Mouse (Mus musculus): Measurements from ENCODE around the gene Sdc4.

The Sdc4 gene

DNA sequence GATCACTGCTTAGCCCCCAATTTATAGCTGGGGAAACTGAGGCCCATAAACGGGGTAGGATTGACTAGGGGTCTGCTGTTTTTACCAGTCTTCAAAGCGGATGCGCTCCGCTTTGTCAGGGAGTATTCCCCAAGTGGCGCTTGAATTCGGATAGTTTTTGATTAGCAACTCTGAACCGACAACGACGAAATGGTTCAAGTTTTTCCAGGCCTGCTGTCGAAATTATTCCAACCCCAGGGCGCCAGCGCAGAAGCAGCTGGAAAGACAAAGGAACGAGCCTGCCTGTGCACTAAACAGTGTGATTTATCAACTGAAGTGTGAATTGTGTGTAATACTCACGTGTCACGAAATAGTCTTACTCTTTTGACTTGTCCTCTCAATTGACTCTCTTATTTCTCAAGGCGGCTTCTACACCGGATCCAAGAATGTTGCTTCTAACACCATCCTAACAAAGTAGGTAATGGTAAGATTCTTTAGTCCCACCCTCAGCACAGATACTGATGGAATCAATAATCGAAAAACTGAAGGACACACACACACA, at the start of gene Sdc4:
TSS of gene Sdc4 (minus strand) at position 428 of the 541 bp plus-strand sequence.
- in situ Hi-C loops (cut with MboI, MseI), result no loop called here

- in situ Hi-C loops (cut with MboI, MseI), result no loop called here
These were observed 44.1 kb upstream of the Sdc4 start for GRCm38 (mm10) chr2:164487812-164488211.

DNA sequence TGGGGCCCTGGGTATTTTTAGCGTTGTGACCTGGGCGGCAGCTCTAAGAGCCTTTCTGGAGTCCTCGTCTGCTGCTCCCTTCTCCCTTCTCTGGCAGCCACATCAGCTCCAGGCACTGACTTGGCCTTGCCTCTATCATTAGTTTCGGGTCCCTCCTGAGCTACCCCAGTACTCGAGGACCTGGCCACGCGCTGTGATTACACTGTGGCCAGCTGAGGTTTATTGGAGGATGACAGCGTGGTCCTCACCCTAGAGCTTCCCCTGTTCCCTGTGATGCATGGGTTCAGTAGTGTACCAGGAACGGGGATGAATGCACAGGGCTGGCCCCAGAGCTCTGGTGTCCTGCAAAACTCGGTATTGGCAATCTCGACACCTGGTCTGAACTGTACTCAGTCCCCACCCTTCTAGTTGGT, 43.4 kb upstream of the Sdc4 start:
- in situ Hi-C loops (cut with MboI, MseI), result no loop called here

- in situ Hi-C loops (cut with MboI, MseI), result no loop called here
These were observed 42.8 kb upstream of the Sdc4 start for GRCm38 (mm10) chr2:164486258-164487114.

DNA sequence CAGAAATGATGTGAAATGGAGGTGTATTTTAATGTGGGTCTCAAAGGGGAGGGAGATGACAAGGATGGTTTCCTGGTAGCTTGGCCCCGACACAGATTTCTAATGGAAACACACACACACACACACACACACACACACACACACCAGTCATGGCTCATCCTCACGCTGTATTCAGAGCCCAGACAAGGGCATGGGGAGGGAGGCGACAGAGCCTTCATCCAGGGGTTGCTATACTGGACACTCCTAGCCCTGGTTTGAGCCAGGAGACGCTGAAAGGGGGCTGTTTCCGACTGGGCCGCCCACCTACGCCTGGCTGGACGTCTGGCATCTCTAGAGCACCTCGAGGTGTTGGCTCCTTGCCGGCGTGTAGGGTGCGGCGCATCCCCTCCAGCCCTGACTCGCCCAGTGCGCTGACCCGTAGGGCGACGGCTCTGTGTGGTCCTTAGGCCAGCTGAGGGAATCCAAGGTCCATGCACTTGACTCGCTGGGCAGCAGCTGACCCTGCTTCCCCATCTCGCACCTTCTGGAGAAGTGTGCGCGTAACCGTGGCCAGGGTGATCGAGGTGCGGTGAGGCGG, 42.1 kb upstream of the Sdc4 start, which contains the start of gene Dbndd2:
TSS of gene Dbndd2 (plus strand) at position 426 of the 577 bp plus-strand sequence.
- in situ Hi-C loops (cut with MboI, MseI), result no loop called here

GRCm38 (mm10) chr2:164473624-164474023, 29.9 kb upstream of the Sdc4 start, which contains the start of gene Trp53tg5:
Gene Trp53tg5, minus strand, starts transcription at chr2:164473724.
- in situ Hi-C loops (cut with MboI, MseI), result no loop called here

- in situ Hi-C loops (cut with MboI, MseI), result no loop called here
These were observed 26.6 kb upstream of the Sdc4 start for GRCm38 (mm10) chr2:164470254-164470653.

DNA sequence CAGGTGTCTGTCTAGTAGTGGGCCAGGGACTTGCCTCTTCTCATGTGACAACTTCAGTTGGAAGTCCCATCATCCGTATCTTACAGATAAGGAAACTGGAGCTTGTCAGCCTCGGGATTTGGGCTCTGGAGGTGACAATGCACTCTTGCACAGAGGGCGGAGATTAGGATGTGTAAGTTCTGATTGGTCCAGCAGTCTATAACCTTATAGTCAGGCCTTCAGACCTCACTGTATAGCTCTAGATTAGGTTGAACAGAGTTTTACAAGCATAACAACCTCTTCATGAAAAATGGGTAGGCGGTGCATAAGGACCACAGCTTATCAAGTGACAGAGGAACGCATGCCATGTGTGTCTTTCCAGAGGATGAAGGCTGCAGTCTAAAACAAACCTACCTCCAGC, 23.1 kb upstream of the Sdc4 start:
- in situ Hi-C loops (cut with MboI, MseI), result no loop called here

DNA sequence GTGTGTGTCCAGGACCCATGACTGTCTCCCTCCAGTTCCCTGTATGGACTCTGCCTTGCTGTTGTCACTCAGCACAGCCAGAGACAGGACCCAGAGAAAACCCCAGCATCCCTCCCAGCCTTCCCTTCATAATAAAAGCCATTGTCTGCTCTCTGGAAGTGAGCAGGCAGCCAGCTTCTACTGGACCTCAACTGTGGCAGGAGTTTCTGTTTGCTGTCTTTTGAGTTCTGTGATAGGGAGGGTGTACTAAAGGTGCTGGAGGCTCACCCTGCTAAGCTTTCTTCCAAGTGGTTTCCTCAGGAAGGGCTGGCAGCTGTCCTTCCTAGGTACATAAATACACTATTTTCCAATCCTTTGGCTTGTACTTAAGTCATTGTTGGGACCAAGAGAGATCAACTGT, 21.5 kb upstream of the Sdc4 start:
- in situ Hi-C loops (cut with MboI, MseI), result no loop called here

DNA sequence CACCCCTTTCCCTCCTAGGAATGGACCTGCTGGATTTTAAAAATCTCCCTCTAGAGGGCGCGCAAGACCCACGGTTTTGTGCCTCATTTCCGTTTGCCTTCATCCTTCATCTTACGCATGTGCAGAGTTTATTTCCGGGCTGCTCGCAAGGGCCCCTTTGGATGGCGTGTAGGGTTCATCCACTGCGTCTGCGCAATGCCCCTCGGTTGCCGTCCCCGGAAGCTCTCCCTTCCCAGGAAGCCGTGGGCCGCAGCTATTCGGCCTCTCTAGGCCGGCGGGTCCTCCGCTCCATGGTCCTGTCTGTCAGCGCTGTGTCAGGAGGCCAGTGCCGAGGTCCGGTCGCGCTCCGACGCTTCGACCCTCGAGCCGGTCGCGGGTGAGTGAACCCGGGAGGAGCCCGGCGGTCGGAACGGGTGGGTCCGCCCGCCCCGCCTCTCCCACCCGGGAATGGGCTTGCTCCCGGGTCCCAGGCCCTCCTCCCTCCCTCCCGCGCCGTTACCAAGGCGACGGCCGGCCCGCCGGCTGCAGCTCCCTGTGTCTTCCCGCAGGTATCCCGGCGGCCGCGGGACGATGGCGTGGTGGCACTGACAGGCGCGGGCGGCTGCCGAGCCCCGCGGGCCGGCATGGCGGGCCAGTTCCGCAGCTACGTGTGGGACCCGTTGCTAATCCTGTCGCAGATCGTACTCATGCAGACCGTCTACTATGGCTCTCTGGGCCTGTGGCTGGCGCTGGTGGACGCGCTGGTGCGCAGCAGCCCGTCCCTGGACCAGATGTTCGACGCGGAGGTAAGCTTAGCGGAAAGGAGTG, 17.3 kb upstream of the Sdc4 start, which contains the start of gene Gm20458:
TSS of gene Gm20458 (plus strand) at position 223 of the 807 bp plus-strand sequence.
- in situ Hi-C loops (cut with MboI, MseI), result no loop called here

- in situ Hi-C loops (cut with MboI, MseI), result loop anchor here (5.0 kb wide), 1 partner anchor 74 kb away; no protein-coding TSS in a partner anchor
These were observed 14.8 kb upstream of the Sdc4 start for GRCm38 (mm10) chr2:164458535-164458934.

GRCm38 (mm10) chr2:164457942-164458341, 14.3 kb upstream of the Sdc4 start:
- in situ Hi-C loops (cut with MboI, MseI), result loop anchor here (5.0 kb wide), 1 partner anchor 74 kb away; no protein-coding TSS in a partner anchor

GRCm38 (mm10) chr2:164456864-164457300, 13.2 kb upstream of the Sdc4 start, which contains the start of gene Sys1:
Gene Sys1, plus strand, starts transcription at chr2:164456964.
- in situ Hi-C loops (cut with MboI, MseI), result loop anchor here (5.0 kb wide), 1 partner anchor 75 kb away; no protein-coding TSS in a partner anchor

DNA sequence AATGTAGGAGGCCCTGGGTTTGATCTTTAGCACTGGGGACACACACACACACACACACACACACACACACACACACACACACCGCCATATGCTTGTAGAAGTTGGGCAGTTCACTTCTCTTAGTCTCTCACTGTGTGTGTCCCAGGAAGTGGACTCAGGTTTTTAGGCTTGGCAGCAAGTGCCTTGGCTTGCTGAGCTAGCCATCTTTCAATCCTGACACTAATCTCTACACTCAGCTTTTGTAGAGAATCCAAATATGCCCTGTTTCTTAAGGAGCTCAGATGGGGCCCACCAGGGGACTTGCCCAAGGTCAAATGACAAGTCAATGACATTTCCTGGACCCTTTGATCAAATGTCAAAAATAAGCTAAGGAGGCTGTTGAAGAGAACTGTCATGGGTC, 12.7 kb upstream of the Sdc4 start:
- in situ Hi-C loops (cut with MboI, MseI), result loop anchor here (5.0 kb wide), 1 partner anchor 76 kb away; no protein-coding TSS in a partner anchor

DNA sequence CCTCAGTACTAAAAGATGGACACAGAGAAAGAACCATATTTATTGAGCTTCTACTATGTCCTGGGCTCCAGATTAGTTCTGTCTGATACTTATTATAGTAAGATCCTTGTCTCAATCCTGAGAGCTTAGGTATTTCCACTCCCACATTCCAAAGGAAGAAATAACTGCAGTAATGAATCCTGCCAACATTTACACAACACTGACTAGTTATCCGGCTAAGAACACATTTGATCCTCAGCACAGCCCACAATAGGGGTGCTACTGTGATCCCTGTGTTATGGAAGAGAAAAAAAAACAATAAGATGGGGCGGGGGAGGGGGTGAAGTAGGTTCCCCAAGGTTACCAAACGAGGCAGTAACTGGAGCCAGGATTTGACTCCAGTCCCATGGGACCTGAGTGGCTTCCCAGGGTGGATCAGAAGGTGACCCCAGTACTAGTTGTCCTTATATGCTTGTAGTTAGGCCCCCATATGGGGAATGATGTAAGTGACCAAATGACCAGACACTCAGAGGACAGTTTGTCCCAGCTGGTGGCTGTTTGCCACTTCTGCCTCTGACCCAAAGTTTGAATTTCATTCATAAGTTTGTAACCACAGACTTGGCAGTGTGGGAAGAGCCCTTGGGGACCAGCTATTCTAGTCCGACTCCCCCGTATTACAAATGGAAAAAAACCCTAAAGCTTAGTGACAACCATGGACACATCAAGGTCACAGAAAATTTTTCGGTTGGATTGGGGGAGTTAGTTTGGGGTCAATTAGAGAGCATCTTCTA, 11.9 kb upstream of the Sdc4 start:
- in situ Hi-C loops (cut with MboI, MseI), result loop anchor here (5.0 kb wide), 1 partner anchor 77 kb away; no protein-coding TSS in a partner anchor

- in situ Hi-C loops (cut with MboI, MseI), result loop anchor here (5.0 kb wide), 1 partner anchor 77 kb away; no protein-coding TSS in a partner anchor
These were observed 11.2 kb upstream of the Sdc4 start for GRCm38 (mm10) chr2:164454846-164455245.

DNA sequence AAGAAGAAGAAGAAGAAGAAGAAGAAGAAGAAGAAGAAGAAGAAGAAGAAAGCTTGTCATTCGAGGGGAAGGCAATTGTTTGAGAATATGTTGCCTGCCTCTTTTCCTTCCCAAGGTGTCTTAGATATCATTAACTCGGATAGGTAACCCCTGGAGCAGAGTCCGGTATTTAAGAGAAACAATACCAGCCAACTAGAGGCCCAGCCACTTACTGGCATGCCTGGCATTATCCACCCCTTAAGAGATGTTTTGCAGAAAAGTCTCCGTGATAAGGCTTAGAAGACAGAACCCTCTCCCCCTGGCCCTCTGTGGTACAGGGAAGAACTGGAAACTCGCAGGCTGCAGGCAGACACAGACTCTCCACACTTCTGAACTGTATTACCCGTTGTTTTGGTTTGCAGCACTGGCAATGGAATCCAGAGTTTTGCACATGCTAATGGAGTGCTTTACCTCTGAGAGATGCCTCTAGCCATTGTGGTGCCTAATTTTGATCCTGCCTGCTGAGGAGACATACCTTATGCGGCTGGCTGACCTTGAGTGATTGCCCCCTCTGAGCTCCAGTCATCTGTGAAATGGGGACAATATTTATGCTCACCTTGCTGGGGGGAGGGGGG, 10.3 kb upstream of the Sdc4 start:
- in situ Hi-C loops (cut with MboI, MseI), result no loop called here

GRCm38 (mm10) chr2:164453047-164453757, 9.5 kb upstream of the Sdc4 start:
- in situ Hi-C loops (cut with MboI, MseI), result no loop called here

DNA sequence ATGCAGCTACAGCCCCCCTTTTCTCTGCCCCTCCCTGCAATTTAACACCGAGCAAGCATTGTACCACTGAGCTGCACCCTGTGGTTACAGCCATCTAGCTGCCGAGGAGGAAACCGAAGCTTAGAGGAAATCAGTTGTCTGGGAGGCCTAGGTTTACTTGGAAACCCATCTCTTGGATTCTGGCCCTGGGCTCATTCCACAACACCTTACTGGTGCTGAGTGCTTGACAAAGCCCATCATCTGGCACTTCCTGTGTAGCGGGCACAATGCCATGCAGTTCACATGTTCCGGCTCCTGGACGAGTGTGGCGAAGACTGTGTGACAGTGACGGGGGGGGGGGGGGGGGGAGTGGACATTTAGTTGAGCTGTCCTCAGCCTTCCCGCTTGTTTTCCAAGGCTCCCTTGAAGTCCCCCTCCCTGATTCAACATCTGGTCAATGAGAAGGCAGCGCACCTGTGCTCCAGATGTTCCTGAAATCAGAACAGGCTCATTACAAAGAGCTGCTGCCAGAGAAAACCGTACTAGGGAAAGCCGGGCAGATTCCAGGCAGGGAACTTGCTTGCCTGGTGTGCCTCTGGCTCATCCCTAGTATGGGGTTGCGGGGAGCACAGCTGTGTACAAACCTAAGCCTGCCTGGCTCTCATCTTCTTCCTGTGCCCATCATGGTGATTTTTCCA, 8.5 kb upstream of the Sdc4 start:
- in situ Hi-C loops (cut with MboI, MseI), result no loop called here
